Mouse (Mus musculus): ENCODE measurements around the gene Snx13. TPM values are rescaled to one million over a fixed set of nuclear protein-coding genes. Genes with fewer than 3 reads are reported as not detected.

Snx13 gene
- polyA plus RNA-seq, 1 experiment from 2014 or later: 22.5 TPM

GRCm38 (mm10) chr12:35050501-35050900 is 3.5 kb downstream of the Snx13 start:
- Histone ChIP-seq H3K27ac (no peak overlapping the region), H3K27me3 (no peaks in the 10 kb centered on the region), H3K9me3 (no peaks in the 10 kb centered on the region), H3K4me2 (no peak overlapping the region), H3K36me3 (replicated peaks) (no peaks in the 10 kb centered on the region), H3K9ac (no peak overlapping the region), H3K4me3 (replicated peaks) (no peak overlapping the region), H3K4me1 (peaks cover 20% of the 10 kb centered on the region)
- no peak for ATAC-seq (ENCODE audit: low FRiP score)
- 66% methylated on average over 3 of the region's 3 CpGs for WGBS

GRCm38 (mm10) chr12:35050964-35051758 is 4.2 kb downstream of the Snx13 start:
- no peak overlapping the region for H3K27ac ChIP-seq
- no peak for ATAC-seq (ENCODE audit: low FRiP score)
- H3K4me3 ChIP-seq (replicated peaks): no peak overlapping the region
- no peaks in the 10 kb centered on the region for H3K9me3 ChIP-seq
- no peaks in the 10 kb centered on the region for H3K27me3 ChIP-seq
- H3K9ac ChIP-seq: no peak overlapping the region
- no peak overlapping the region for H3K4me2 ChIP-seq
- peaks cover 20% of the 10 kb centered on the region for H3K4me1 ChIP-seq
- H3K36me3 ChIP-seq (replicated peaks): no peaks in the 10 kb centered on the region
- 70% methylated on average over 7 of the region's 7 CpGs for WGBS

- peaks cover 10% of the 10 kb centered on the region for H3K4me1 ChIP-seq
- no peak overlapping the region for H3K9ac ChIP-seq
- WGBS: 90% methylated on average over 6 of the region's 6 CpGs
- H3K27me3 ChIP-seq: no peaks in the 10 kb centered on the region
- H3K27ac ChIP-seq: no peak overlapping the region
- peaks cover 11% of the 10 kb centered on the region; the same call in 1 of the 2 replicates for H3K9me3 ChIP-seq
- no peaks in the 10 kb centered on the region for H3K36me3 ChIP-seq (replicated peaks)
- ATAC-seq (ENCODE audit: low FRiP score): no peak
- no peak overlapping the region for H3K4me2 ChIP-seq
- H3K4me3 ChIP-seq (replicated peaks): no peak overlapping the region
These were observed 7.4 kb downstream of the Snx13 start for GRCm38 (mm10) chr12:35054420-35054819.

- ATAC-seq (ENCODE audit: low FRiP score): no peak
- Histone ChIP-seq H3K27ac (no peak overlapping the region), H3K4me3 (replicated peaks) (no peak overlapping the region), H3K4me1 (peaks cover 10% of the 10 kb centered on the region), H3K36me3 (replicated peaks) (no peaks in the 10 kb centered on the region), H3K27me3 (no peaks in the 10 kb centered on the region), H3K4me2 (no peak overlapping the region), H3K9ac (no peak overlapping the region), H3K9me3 (peaks cover 11% of the 10 kb centered on the region; the same call in 1 of the 2 replicates)
- WGBS: 93% methylated on average over 7 of the region's 7 CpGs
These were observed 8.4 kb downstream of the Snx13 start for GRCm38 (mm10) chr12:35055114-35056095.

- H3K4me1 ChIP-seq: no peaks in the 10 kb centered on the region
- 64% methylated on average over 3 of the region's 3 CpGs for WGBS
- H3K9me3 ChIP-seq: no peaks in the 10 kb centered on the region
- no peak overlapping the region for H3K4me3 ChIP-seq (replicated peaks)
- H3K27ac ChIP-seq: no peak overlapping the region
- H3K9ac ChIP-seq: no peak overlapping the region
- ATAC-seq (ENCODE audit: low FRiP score): no peak
- H3K4me2 ChIP-seq: no peak overlapping the region
- H3K36me3 ChIP-seq (replicated peaks): no peaks in the 10 kb centered on the region
- no peaks in the 10 kb centered on the region for H3K27me3 ChIP-seq
These were observed 16.9 kb downstream of the Snx13 start for GRCm38 (mm10) chr12:35063697-35064468.

- ATAC-seq (ENCODE audit: low FRiP score): no peak
- Histone ChIP-seq H3K9me3 (no peaks in the 10 kb centered on the region), H3K27me3 (no peaks in the 10 kb centered on the region), H3K36me3 (replicated peaks) (no peaks in the 10 kb centered on the region), H3K4me3 (replicated peaks) (no peak overlapping the region), H3K9ac (no peak overlapping the region), H3K27ac (no peak overlapping the region), H3K4me2 (no peak overlapping the region), H3K4me1 (no peaks in the 10 kb centered on the region)
These were observed 20.6 kb downstream of the Snx13 start for GRCm38 (mm10) chr12:35067621-35068020.

GRCm38 (mm10) chr12:35071336-35071735 is 24.4 kb downstream of the Snx13 start:
- Histone ChIP-seq H3K4me3 (replicated peaks) (no peak overlapping the region), H3K4me1 (no peaks in the 10 kb centered on the region), H3K4me2 (no peak overlapping the region), H3K27ac (no peak overlapping the region), H3K27me3 (no peaks in the 10 kb centered on the region), H3K36me3 (replicated peaks) (no peaks in the 10 kb centered on the region), H3K9me3 (no peaks in the 10 kb centered on the region), H3K9ac (no peak overlapping the region)
- no peak for ATAC-seq (ENCODE audit: low FRiP score)

GRCm38 (mm10) chr12:35072178-35072577 is 25.2 kb downstream of the Snx13 start:
- no peak overlapping the region for H3K4me3 ChIP-seq (replicated peaks)
- no peaks in the 10 kb centered on the region for H3K9me3 ChIP-seq
- no peak overlapping the region for H3K4me2 ChIP-seq
- no peak overlapping the region for H3K27ac ChIP-seq
- H3K27me3 ChIP-seq: no peaks in the 10 kb centered on the region
- no peak for ATAC-seq (ENCODE audit: low FRiP score)
- H3K4me1 ChIP-seq: no peaks in the 10 kb centered on the region
- no peak overlapping the region for H3K9ac ChIP-seq
- H3K36me3 ChIP-seq (replicated peaks): no peaks in the 10 kb centered on the region

- no peaks in the 10 kb centered on the region for H3K36me3 ChIP-seq (replicated peaks)
- no peak overlapping the region for H3K4me2 ChIP-seq
- 88% methylated on average over 3 of the region's 3 CpGs for WGBS
- no peak overlapping the region for H3K27ac ChIP-seq
- no peaks in the 10 kb centered on the region for H3K9me3 ChIP-seq
- H3K4me3 ChIP-seq (replicated peaks): no peak overlapping the region
- ATAC-seq (ENCODE audit: low FRiP score): no peak
- H3K27me3 ChIP-seq: no peaks in the 10 kb centered on the region
- H3K9ac ChIP-seq: no peak overlapping the region
- H3K4me1 ChIP-seq: no peaks in the 10 kb centered on the region
These were observed 29.0 kb downstream of the Snx13 start for GRCm38 (mm10) chr12:35075993-35076392.

- ATAC-seq (ENCODE audit: low FRiP score): no peak
- 83% methylated on average over 3 of the region's 3 CpGs for WGBS
These were observed 76.6 kb downstream of the Snx13 start for GRCm38 (mm10) chr12:35123549-35123948.

GRCm38 (mm10) chr12:35153186-35153585 is 106.2 kb downstream of the Snx13 start:
- H3K9ac ChIP-seq: no peak overlapping the region
- H3K4me2 ChIP-seq: no peak overlapping the region
- no peak for ATAC-seq (ENCODE audit: low FRiP score)
- no peaks in the 10 kb centered on the region for H3K36me3 ChIP-seq (replicated peaks)
- H3K9me3 ChIP-seq: no peaks in the 10 kb centered on the region
- no peak overlapping the region for H3K27ac ChIP-seq
- H3K27me3 ChIP-seq: no peaks in the 10 kb centered on the region
- WGBS: 87% methylated on average over 4 of the region's 4 CpGs
- H3K4me3 ChIP-seq (replicated peaks): no peak overlapping the region
- no peaks in the 10 kb centered on the region; the same call in 1 of the 2 replicates for H3K4me1 ChIP-seq

More at GRCm38 (mm10) chr12:35123549-35123948, 76.6 kb downstream of the Snx13 start:
- Histone ChIP-seq H3K4me1 (no peaks in the 10 kb centered on the region), H3K4me2 (no peak overlapping the region), H3K27ac (no peak overlapping the region), H3K36me3 (replicated peaks) (0 out of 2 replicates have a peak, but pooled peaks cover 4% of the 10 kb centered on the region), H3K9me3 (no peaks in the 10 kb centered on the region), H3K9ac (no peak overlapping the region), H3K4me3 (replicated peaks) (no peak overlapping the region), H3K27me3 (no peaks in the 10 kb centered on the region)

- H3K27me3 ChIP-seq: no peaks in the 10 kb centered on the region
- H3K9me3 ChIP-seq: no peaks in the 10 kb centered on the region
- no peak overlapping the region for H3K27ac ChIP-seq
- no peak overlapping the region for H3K9ac ChIP-seq
- H3K4me1 ChIP-seq: no peaks in the 10 kb centered on the region; the same call in 1 of the 2 replicates
- no peak for ATAC-seq (ENCODE audit: low FRiP score)
- no peak overlapping the region for H3K4me3 ChIP-seq (replicated peaks)
- no peaks in the 10 kb centered on the region for H3K36me3 ChIP-seq (replicated peaks)
- 81% methylated on average over 3 of the region's 3 CpGs for WGBS
- H3K4me2 ChIP-seq: no peak overlapping the region
These were observed 107.2 kb downstream of the Snx13 start for GRCm38 (mm10) chr12:35154149-35154548.

Measured in forebrain, embryonic 12.5 days (tissue).